Mouse (Mus musculus): ENCODE results near the gene Mdk. TPM values are rescaled to one million over a fixed set of nuclear protein-coding genes. Genes with fewer than 3 reads are reported as not detected.

The Mdk gene
- polyA plus RNA-seq, 1 experiment from 2014 or later, result 501 TPM

GRCm38 (mm10) chr2:91960459-91960858 lies 28.4 kb upstream of the Mdk start:
- ATAC-seq (replicated peaks; ENCODE audit: low FRiP score), result no peak
- no peak for DNase-seq (ENCODE audit: low spot score)
- Histone ChIP-seq H3K36me3 (ENCODE audit: control insufficient read depth, insufficient read depth, low read length) (0 out of 2 replicates have a peak, but pooled peaks cover 2% of the 10 kb centered on the region), H3K4me2 (no peak overlapping the region), H3K4me3 (ENCODE audit: low read depth, low read length) (no peak overlapping the region), H3K27ac (ENCODE audit: low read depth, low read length) (peak overlapping the region; percentile 17; the same call in 1 of the 2 replicates), H3K27me3 (replicated peaks; ENCODE audit: control insufficient read depth, insufficient read depth, low read length) (no peaks in the 10 kb centered on the region), H3K9me3 (ENCODE audit: control insufficient read depth, low read length) (no peaks in the 10 kb centered on the region), H3K4me1 (replicated peaks; ENCODE audit: control insufficient read depth, insufficient read depth, low read length) (peaks cover 69% of the 10 kb centered on the region), H3K9ac (ENCODE audit: low read depth, low read length) (no peak overlapping the region; the same call in 1 of the 2 replicates)
- 87% methylated on average over 5 of the region's 5 CpGs for WGBS

- no peak for DNase-seq (ENCODE audit: low spot score)
- no peak overlapping the region; the same call in 1 of the 2 replicates for H3K27ac ChIP-seq (ENCODE audit: low read depth, low read length)
- no peak overlapping the region; the same call in 1 of the 2 replicates for H3K4me2 ChIP-seq
- ATAC-seq (replicated peaks; ENCODE audit: low FRiP score), result no peak
- peak overlapping the region; percentile 18 for H3K9ac ChIP-seq (ENCODE audit: low read depth, low read length)
- H3K4me1 ChIP-seq (replicated peaks; ENCODE audit: control insufficient read depth, insufficient read depth, low read length), result peaks cover 72% of the 10 kb centered on the region
- 84% methylated on average over 11 of the region's 11 CpGs for WGBS
- H3K36me3 ChIP-seq (ENCODE audit: control insufficient read depth, insufficient read depth, low read length), result 0 out of 2 replicates have a peak, but pooled peaks cover 2% of the 10 kb centered on the region
- H3K27me3 ChIP-seq (replicated peaks; ENCODE audit: control insufficient read depth, insufficient read depth, low read length), result no peaks in the 10 kb centered on the region
- no peak overlapping the region for H3K4me3 ChIP-seq (ENCODE audit: low read depth, low read length)
- H3K9me3 ChIP-seq (ENCODE audit: control insufficient read depth, low read length), result no peaks in the 10 kb centered on the region
Observed at GRCm38 (mm10) chr2:91959544-91960410, 27.7 kb upstream of the Mdk start.

GRCm38 (mm10) chr2:91958701-91959457 lies 26.8 kb upstream of the Mdk start:
- H3K27me3 ChIP-seq (replicated peaks; ENCODE audit: control insufficient read depth, insufficient read depth, low read length), result no peaks in the 10 kb centered on the region
- ATAC-seq (replicated peaks; ENCODE audit: low FRiP score), result no peak

DNA sequence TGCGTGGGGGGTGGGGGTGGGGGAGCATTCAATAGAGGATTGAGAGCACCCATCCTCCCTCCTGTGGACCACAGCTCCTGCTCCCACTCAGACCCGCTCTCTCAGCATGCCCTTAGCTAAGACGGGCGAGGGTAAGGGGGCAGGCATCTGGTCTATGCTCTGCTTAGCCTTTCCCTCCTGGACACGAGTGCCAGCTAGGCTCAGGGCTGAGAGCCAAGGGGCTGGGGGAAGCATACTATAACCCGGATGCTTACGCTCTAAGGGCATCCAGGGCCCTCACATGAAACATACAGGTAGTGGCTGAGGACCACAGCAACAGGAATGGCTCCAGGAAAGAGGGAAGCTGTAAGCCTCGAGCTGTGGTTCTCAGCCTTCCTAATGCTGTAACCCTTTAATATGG lies 26.0 kb upstream of the Mdk start:
- no peak overlapping the region for H3K4me3 ChIP-seq (ENCODE audit: low read depth, low read length)
- peaks cover 88% of the 10 kb centered on the region for H3K4me1 ChIP-seq (replicated peaks; ENCODE audit: control insufficient read depth, insufficient read depth, low read length)
- H3K9me3 ChIP-seq (ENCODE audit: control insufficient read depth, low read length), result no peaks in the 10 kb centered on the region
- 83% methylated on average over 8 of the region's 8 CpGs for WGBS
- H3K36me3 ChIP-seq (ENCODE audit: control insufficient read depth, insufficient read depth, low read length), result 0 out of 2 replicates have a peak, but pooled peaks cover 2% of the 10 kb centered on the region
- no peaks in the 10 kb centered on the region for H3K27me3 ChIP-seq (replicated peaks; ENCODE audit: control insufficient read depth, insufficient read depth, low read length)
- ATAC-seq (replicated peaks; ENCODE audit: low FRiP score), result no peak
- no peak overlapping the region for H3K9ac ChIP-seq (ENCODE audit: low read depth, low read length)
- H3K27ac ChIP-seq (ENCODE audit: low read depth, low read length), result no peak overlapping the region; the same call in 1 of the 2 replicates
- H3K4me2 ChIP-seq, result no peak overlapping the region; the same call in 1 of the 2 replicates
- DNase-seq (ENCODE audit: low spot score), result no peak

More at GRCm38 (mm10) chr2:91958701-91959457, 26.8 kb upstream of the Mdk start:
- Histone ChIP-seq H3K9me3 (ENCODE audit: control insufficient read depth, low read length) (no peaks in the 10 kb centered on the region), H3K27ac (ENCODE audit: low read depth, low read length) (no peak overlapping the region), H3K4me1 (replicated peaks; ENCODE audit: control insufficient read depth, insufficient read depth, low read length) (peaks cover 79% of the 10 kb centered on the region), H3K9ac (ENCODE audit: low read depth, low read length) (peak overlapping the region; percentile 18; the same call in 1 of the 2 replicates), H3K4me3 (ENCODE audit: low read depth, low read length) (no peak overlapping the region), H3K36me3 (ENCODE audit: control insufficient read depth, insufficient read depth, low read length) (0 out of 2 replicates have a peak, but pooled peaks cover 2% of the 10 kb centered on the region), H3K4me2 (0 out of 2 replicates have a peak overlapping the region, but pooled peaks have one; percentile 4)
- 44% methylated on average over 10 of the region's 10 CpGs for WGBS
- DNase-seq (ENCODE audit: low spot score), result no peak

DNA sequence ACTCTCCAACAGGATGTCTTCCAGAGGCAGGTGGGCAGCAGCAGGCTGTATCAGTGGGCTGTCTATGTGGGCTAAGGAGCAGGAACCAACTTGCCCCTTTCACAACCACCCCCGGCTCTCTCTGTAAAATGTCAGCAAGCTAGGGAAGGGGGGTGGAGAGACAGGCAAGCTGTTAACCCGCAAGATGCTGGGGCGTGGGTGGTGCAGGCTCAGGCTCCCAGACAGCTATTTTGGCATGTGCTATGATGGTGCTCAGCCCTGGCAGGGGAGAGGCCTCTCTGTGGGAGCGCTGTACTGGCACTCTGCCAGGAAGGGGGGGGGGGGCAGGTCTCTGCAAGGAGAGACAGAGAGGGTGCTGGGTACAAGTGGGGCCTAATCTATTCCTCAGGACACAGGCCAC lies 25.0 kb upstream of the Mdk start:
- Histone ChIP-seq H3K4me3 (ENCODE audit: low read depth, low read length) (0 out of 2 replicates have a peak overlapping the region, but pooled peaks have one; percentile 15), H3K9me3 (ENCODE audit: control insufficient read depth, low read length) (no peaks in the 10 kb centered on the region), H3K9ac (ENCODE audit: low read depth, low read length) (no peak overlapping the region), H3K27me3 (replicated peaks; ENCODE audit: control insufficient read depth, insufficient read depth, low read length) (no peaks in the 10 kb centered on the region), H3K4me2 (peak overlapping the region; percentile 46), H3K27ac (ENCODE audit: low read depth, low read length) (peak overlapping the region; percentile 70; the same call in 1 of the 2 replicates), H3K4me1 (replicated peaks; ENCODE audit: control insufficient read depth, insufficient read depth, low read length) (peaks cover 85% of the 10 kb centered on the region), H3K36me3 (ENCODE audit: control insufficient read depth, insufficient read depth, low read length) (0 out of 2 replicates have a peak, but pooled peaks cover 2% of the 10 kb centered on the region)
- ATAC-seq (replicated peaks; ENCODE audit: low FRiP score) (peak; percentile 46), DNase-seq (ENCODE audit: low spot score) (no peak)
- WGBS, result 17% methylated on average over 4 of the region's 4 CpGs

GRCm38 (mm10) chr2:91955875-91956274 lies 23.8 kb upstream of the Mdk start:
- Histone ChIP-seq H3K4me1 (replicated peaks; ENCODE audit: control insufficient read depth, insufficient read depth, low read length) (peaks cover 82% of the 10 kb centered on the region), H3K36me3 (ENCODE audit: control insufficient read depth, insufficient read depth, low read length) (0 out of 2 replicates have a peak, but pooled peaks cover 2% of the 10 kb centered on the region), H3K4me2 (no peak overlapping the region), H3K27ac (ENCODE audit: low read depth, low read length) (peak overlapping the region; percentile 54), H3K27me3 (replicated peaks; ENCODE audit: control insufficient read depth, insufficient read depth, low read length) (no peaks in the 10 kb centered on the region), H3K9me3 (ENCODE audit: control insufficient read depth, low read length) (no peaks in the 10 kb centered on the region), H3K4me3 (ENCODE audit: low read depth, low read length) (no peak overlapping the region), H3K9ac (ENCODE audit: low read depth, low read length) (no peak overlapping the region)
- 73% methylated on average over 6 of the region's 6 CpGs for WGBS
- no peak for DNase-seq (ENCODE audit: low spot score)
- no peak for ATAC-seq (replicated peaks; ENCODE audit: low FRiP score)

DNA sequence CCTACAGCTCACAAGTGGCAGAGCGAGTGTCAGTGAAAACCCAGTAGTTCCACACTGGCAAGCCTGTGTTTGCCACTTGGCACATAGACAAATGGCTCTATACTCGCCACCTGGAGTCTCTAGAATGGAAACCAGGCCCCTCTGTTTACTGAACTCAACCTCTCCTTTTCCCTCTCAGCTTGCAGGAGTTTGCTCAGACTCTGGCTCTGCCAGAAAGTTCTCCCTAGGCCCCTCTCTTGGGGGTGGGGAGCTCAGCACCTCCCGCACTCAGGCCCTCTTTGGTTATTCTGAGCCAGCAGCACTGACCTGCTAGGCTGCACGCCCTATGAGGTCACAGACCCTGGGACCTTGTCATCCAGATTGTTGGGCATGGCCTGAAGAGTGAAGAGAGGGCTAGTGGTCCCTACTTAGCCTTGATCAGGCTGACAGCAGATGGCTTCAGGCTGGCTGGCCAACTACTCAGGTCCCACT lies 23.1 kb upstream of the Mdk start:
- Histone ChIP-seq H3K27ac (ENCODE audit: low read depth, low read length) (peak overlapping the region; percentile 41; the same call in 1 of the 2 replicates), H3K4me3 (ENCODE audit: low read depth, low read length) (no peak overlapping the region), H3K4me1 (replicated peaks; ENCODE audit: control insufficient read depth, insufficient read depth, low read length) (peaks cover 84% of the 10 kb centered on the region), H3K9ac (ENCODE audit: low read depth, low read length) (no peak overlapping the region), H3K36me3 (ENCODE audit: control insufficient read depth, insufficient read depth, low read length) (0 out of 2 replicates have a peak, but pooled peaks cover under 1% of the 10 kb centered on the region), H3K27me3 (replicated peaks; ENCODE audit: control insufficient read depth, insufficient read depth, low read length) (no peaks in the 10 kb centered on the region), H3K4me2 (peak overlapping the region; percentile 1; the same call in 1 of the 2 replicates), H3K9me3 (ENCODE audit: control insufficient read depth, low read length) (no peaks in the 10 kb centered on the region)
- WGBS, result 87% methylated on average over 4 of the region's 4 CpGs
- no peak for ATAC-seq (replicated peaks; ENCODE audit: low FRiP score)
- no peak for DNase-seq (ENCODE audit: low spot score)

DNA sequence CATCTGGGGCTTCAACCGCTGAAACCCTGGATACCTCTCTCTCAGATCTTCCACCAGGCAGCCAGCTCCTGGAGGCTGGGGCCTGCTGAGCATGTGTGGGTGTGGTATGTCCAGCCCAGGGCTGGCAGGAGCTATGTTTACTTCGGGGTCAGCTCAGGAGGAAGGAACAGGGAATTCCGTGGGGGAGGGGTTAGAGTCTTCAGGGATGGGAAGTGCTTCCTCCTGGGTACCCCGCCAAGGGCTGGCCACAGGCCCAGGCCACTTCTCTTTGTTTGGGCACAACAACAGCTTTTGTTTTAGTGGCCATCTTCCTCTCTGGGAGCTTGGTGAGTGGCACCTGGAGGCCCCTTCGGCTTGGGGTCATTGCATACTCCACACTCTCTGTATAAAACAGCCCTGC lies 21.7 kb upstream of the Mdk start:
- 0 out of 2 replicates have a peak overlapping the region, but pooled peaks have one; percentile 15 for H3K9ac ChIP-seq (ENCODE audit: low read depth, low read length)
- no peaks in the 10 kb centered on the region for H3K27me3 ChIP-seq (replicated peaks; ENCODE audit: control insufficient read depth, insufficient read depth, low read length)
- no peak overlapping the region for H3K4me2 ChIP-seq
- no peaks in the 10 kb centered on the region for H3K36me3 ChIP-seq (ENCODE audit: control insufficient read depth, insufficient read depth, low read length)
- H3K27ac ChIP-seq (ENCODE audit: low read depth, low read length), result peak overlapping the region; percentile 58
- no peak overlapping the region for H3K4me3 ChIP-seq (ENCODE audit: low read depth, low read length)
- ATAC-seq (replicated peaks; ENCODE audit: low FRiP score) (no peak), DNase-seq (ENCODE audit: low spot score) (no peak)
- H3K4me1 ChIP-seq (replicated peaks; ENCODE audit: control insufficient read depth, insufficient read depth, low read length), result peaks cover 84% of the 10 kb centered on the region
- 29% methylated on average over 5 of the region's 5 CpGs for WGBS
- H3K9me3 ChIP-seq (ENCODE audit: control insufficient read depth, low read length), result no peaks in the 10 kb centered on the region
